Mouse (Mus musculus): ENCODE measurements around the gene Mecom. TPM values are rescaled to one million over a fixed set of nuclear protein-coding genes. Genes with fewer than 3 reads are reported as not detected.

The Mecom gene
- polyA plus RNA-seq, 1 experiment from 2014 or later = 218 TPM

DNA sequence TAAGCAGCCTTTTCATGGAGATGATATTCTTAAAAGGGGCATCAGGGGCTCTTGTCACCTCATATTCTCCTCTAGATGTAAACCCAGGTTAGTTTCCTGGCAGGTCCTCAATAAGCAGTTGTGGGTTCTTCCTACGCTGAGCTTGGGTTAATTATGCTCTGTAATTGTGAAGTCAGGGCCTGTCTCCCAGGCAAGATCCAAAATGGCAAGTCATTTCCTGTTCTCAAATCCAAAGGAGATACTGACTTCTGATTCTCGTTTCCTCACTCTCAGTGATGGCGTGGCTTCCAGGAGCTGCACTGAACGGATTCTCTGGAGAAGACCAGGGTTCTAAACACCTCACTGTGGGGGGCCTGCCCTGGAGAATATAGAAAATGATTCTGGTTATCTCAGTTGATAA, 450.7 kb downstream of the Mecom start:
- Histone ChIP-seq H3K4me2 (ENCODE audit: low read depth, severe bottlenecking) (no peak overlapping the region), H3K4me3 (ENCODE audit: low read depth, low read length) (no peak overlapping the region), H3K4me1 (ENCODE audit: control insufficient read depth, insufficient read depth, low read length) (peaks cover 37% of the 10 kb centered on the region), H3K9me3 (ENCODE audit: control insufficient read depth, low read length) (no peaks in the 10 kb centered on the region), H3K36me3 (ENCODE audit: control insufficient read depth, insufficient read depth, low read length) (no peaks in the 10 kb centered on the region), H3K27me3 (ENCODE audit: control insufficient read depth, insufficient read depth, low read length) (no peaks in the 10 kb centered on the region), H3K27ac (replicated peaks; ENCODE audit: low read depth, low read length) (peak overlapping the region; percentile 59), H3K9ac (ENCODE audit: low read length) (no peak overlapping the region)
- WGBS = 44% methylated on average over 4 of the region's 4 CpGs
- DNase-seq (ENCODE audit: low spot score) = no peak
- ATAC-seq (ENCODE audit: insufficient number of reproducible peaks, low FRiP score, low TSS enrichment, low read depth) = no peak

DNA sequence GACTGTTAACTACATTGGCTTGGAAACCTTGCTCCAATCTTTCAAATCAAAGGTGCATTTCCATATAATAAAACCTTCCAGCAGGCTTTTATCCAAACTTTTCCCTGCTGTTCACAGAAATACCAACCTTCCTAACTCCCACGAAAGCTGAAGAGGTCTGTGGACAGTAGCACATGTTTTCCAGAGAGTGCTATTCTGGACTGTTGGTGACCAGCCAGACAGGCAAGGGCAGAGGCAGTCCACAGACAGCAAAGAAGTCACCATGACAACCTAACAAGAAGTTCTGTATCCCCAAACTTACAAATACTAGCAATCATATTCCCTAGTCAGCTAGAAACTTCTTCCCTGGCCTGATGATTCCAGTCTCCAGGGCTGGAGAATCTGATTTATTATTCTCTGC, 454.8 kb downstream of the Mecom start:
- no peaks in the 10 kb centered on the region for H3K36me3 ChIP-seq (ENCODE audit: control insufficient read depth, insufficient read depth, low read length)
- no peak overlapping the region for H3K9ac ChIP-seq (ENCODE audit: low read length)
- H3K9me3 ChIP-seq (ENCODE audit: control insufficient read depth, low read length) = no peaks in the 10 kb centered on the region
- ATAC-seq (ENCODE audit: insufficient number of reproducible peaks, low FRiP score, low TSS enrichment, low read depth) = no peak
- peaks cover 24% of the 10 kb centered on the region for H3K4me1 ChIP-seq (ENCODE audit: control insufficient read depth, insufficient read depth, low read length)
- H3K4me3 ChIP-seq (ENCODE audit: low read depth, low read length) = no peak overlapping the region
- H3K27ac ChIP-seq (replicated peaks; ENCODE audit: low read depth, low read length) = 0 out of 2 replicates have a peak overlapping the region, but pooled peaks have one; percentile 21
- no peaks in the 10 kb centered on the region for H3K27me3 ChIP-seq (ENCODE audit: control insufficient read depth, insufficient read depth, low read length)
- H3K4me2 ChIP-seq (ENCODE audit: low read depth, severe bottlenecking) = no peak overlapping the region
- 54% methylated on average over 1 of the region's 1 CpGs for WGBS
- no peak for DNase-seq (ENCODE audit: low spot score)

DNA sequence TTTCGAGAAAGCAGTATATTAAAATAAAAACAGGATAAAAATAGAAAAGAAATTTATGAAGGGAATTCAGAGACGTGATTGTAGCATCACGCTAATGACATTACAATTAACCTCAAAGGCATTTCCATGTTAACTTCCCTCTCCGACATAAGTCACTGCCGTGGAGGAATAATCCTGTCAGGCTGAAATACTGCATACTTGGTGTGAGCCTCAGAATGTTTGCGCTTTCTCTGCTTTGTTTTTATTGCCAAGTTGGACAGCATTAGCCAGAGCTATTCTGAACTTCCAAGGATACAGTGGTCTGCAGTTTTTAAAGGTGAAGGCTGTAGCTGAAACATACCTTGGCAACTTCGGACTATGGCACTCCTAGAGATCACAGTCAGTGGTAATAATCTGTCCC, 455.3 kb downstream of the Mecom start:
- WGBS = 55% methylated on average over 7 of the region's 7 CpGs
- Histone ChIP-seq H3K27me3 (ENCODE audit: control insufficient read depth, insufficient read depth, low read length) (no peaks in the 10 kb centered on the region), H3K9me3 (ENCODE audit: control insufficient read depth, low read length) (no peaks in the 10 kb centered on the region), H3K9ac (ENCODE audit: low read length) (no peak overlapping the region), H3K4me1 (ENCODE audit: control insufficient read depth, insufficient read depth, low read length) (peaks cover 19% of the 10 kb centered on the region), H3K27ac (replicated peaks; ENCODE audit: low read depth, low read length) (0 out of 2 replicates have a peak overlapping the region, but pooled peaks have one; percentile 55), H3K36me3 (ENCODE audit: control insufficient read depth, insufficient read depth, low read length) (no peaks in the 10 kb centered on the region), H3K4me3 (ENCODE audit: low read depth, low read length) (no peak overlapping the region), H3K4me2 (ENCODE audit: low read depth, severe bottlenecking) (no peak overlapping the region)
- ATAC-seq (ENCODE audit: insufficient number of reproducible peaks, low FRiP score, low TSS enrichment, low read depth) = no peak
- no peak for DNase-seq (ENCODE audit: low spot score)

DNA sequence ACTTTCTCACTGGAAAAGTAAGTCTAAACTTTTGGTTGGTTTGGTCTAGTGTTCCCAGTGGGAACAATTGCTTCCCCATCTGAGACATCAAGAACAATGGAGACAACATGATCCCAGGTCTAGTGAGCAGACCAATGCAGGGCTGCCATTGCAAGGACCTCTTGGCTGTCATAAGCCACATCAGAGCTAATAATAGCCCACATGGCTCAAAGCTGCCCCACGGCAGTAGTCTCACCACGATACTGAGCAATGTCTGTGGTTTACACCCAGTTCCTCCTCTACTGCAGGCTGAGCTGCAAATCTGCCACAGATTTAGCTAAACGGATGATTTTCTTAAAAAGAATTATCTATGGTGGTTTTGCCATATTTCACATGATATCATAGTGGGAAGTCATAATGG, 455.9 kb downstream of the Mecom start:
- no peak for DNase-seq (ENCODE audit: low spot score)
- H3K27me3 ChIP-seq (ENCODE audit: control insufficient read depth, insufficient read depth, low read length) = no peaks in the 10 kb centered on the region
- H3K9ac ChIP-seq (ENCODE audit: low read length) = no peak overlapping the region
- no peak overlapping the region for H3K4me3 ChIP-seq (ENCODE audit: low read depth, low read length)
- no peaks in the 10 kb centered on the region for H3K36me3 ChIP-seq (ENCODE audit: control insufficient read depth, insufficient read depth, low read length)
- H3K4me2 ChIP-seq (ENCODE audit: low read depth, severe bottlenecking) = no peak overlapping the region
- no peak for ATAC-seq (ENCODE audit: insufficient number of reproducible peaks, low FRiP score, low TSS enrichment, low read depth)
- no peaks in the 10 kb centered on the region for H3K9me3 ChIP-seq (ENCODE audit: control insufficient read depth, low read length)
- H3K27ac ChIP-seq (replicated peaks; ENCODE audit: low read depth, low read length) = no peak overlapping the region
- 71% methylated on average over 3 of the region's 3 CpGs for WGBS
- peaks cover 17% of the 10 kb centered on the region for H3K4me1 ChIP-seq (ENCODE audit: control insufficient read depth, insufficient read depth, low read length)

- 92% methylated on average over 1 of the region's 1 CpGs for WGBS
These were observed 456.4 kb downstream of the Mecom start for GRCm38 (mm10) chr3:30091401-30091800.

DNA sequence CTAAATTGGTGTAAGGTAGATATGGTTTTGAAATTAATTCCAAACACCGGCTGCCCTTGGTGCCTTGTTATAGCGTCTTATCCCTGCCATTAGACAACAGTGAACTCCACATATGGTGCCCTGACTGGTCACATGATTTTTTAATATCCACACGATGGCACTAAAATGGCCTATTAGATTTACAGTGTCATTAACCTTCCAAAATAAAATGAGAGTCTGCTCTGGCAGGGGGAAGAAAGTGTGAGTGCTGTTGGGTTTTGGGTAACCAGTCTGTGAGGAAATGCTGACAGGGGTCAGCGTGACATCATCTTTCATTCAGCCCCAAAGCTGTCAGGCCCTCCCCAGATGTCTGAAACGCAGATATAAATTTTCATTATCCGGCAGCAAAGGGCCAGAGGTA, 461.7 kb downstream of the Mecom start:
- no peaks in the 10 kb centered on the region for H3K9me3 ChIP-seq (ENCODE audit: control insufficient read depth, low read length)
- H3K27me3 ChIP-seq (ENCODE audit: control insufficient read depth, insufficient read depth, low read length) = no peaks in the 10 kb centered on the region
- 16% methylated on average over 6 of the region's 6 CpGs for WGBS
- no peak overlapping the region for H3K9ac ChIP-seq (ENCODE audit: low read length)
- H3K36me3 ChIP-seq (ENCODE audit: control insufficient read depth, insufficient read depth, low read length) = no peaks in the 10 kb centered on the region
- peak overlapping the region; percentile 64; the same call in 1 of the 2 replicates for H3K27ac ChIP-seq (replicated peaks; ENCODE audit: low read depth, low read length)
- no peak overlapping the region for H3K4me2 ChIP-seq (ENCODE audit: low read depth, severe bottlenecking)
- peaks cover 20% of the 10 kb centered on the region for H3K4me1 ChIP-seq (ENCODE audit: control insufficient read depth, insufficient read depth, low read length)
- DNase-seq (ENCODE audit: low spot score) = peak; percentile 72
- peak; percentile 73; the same call in 1 of the 2 replicates for ATAC-seq (ENCODE audit: insufficient number of reproducible peaks, low FRiP score, low TSS enrichment, low read depth)
- H3K4me3 ChIP-seq (ENCODE audit: low read depth, low read length) = no peak overlapping the region

More at GRCm38 (mm10) chr3:30091401-30091800, 456.4 kb downstream of the Mecom start:
- DNase-seq (ENCODE audit: low spot score) (no peak), ATAC-seq (ENCODE audit: insufficient number of reproducible peaks, low FRiP score, low TSS enrichment, low read depth) (no peak)
- Histone ChIP-seq H3K4me3 (ENCODE audit: low read depth, low read length) (no peak overlapping the region), H3K9me3 (ENCODE audit: control insufficient read depth, low read length) (no peaks in the 10 kb centered on the region), H3K27me3 (ENCODE audit: control insufficient read depth, insufficient read depth, low read length) (no peaks in the 10 kb centered on the region), H3K36me3 (ENCODE audit: control insufficient read depth, insufficient read depth, low read length) (no peaks in the 10 kb centered on the region), H3K9ac (ENCODE audit: low read length) (no peak overlapping the region), H3K4me1 (ENCODE audit: control insufficient read depth, insufficient read depth, low read length) (peaks cover 17% of the 10 kb centered on the region), H3K27ac (replicated peaks; ENCODE audit: low read depth, low read length) (no peak overlapping the region), H3K4me2 (ENCODE audit: low read depth, severe bottlenecking) (no peak overlapping the region)

DNA sequence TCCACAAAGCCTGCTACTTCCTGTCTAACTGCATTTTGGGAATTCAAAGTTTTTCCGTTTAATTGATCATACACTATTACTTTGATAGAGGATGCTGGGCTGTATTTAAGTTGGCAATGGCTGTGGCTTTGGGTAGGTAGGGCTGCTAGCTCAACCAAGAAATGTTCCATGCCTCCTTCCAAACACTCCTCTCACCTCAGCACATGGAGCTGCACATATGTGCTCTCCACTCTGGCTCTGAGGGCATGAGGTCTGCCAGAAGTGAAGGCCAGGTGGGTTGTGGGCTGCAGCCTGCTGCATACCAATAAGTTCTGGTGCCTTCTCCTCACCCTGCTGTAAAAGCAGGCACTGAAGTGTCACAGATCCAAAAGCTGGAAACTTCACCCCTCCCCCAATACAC, 464.0 kb downstream of the Mecom start:
- Histone ChIP-seq H3K9ac (ENCODE audit: low read length) (no peak overlapping the region), H3K4me3 (ENCODE audit: low read depth, low read length) (no peak overlapping the region), H3K4me2 (ENCODE audit: low read depth, severe bottlenecking) (no peak overlapping the region), H3K4me1 (ENCODE audit: control insufficient read depth, insufficient read depth, low read length) (peaks cover 24% of the 10 kb centered on the region), H3K27me3 (ENCODE audit: control insufficient read depth, insufficient read depth, low read length) (no peaks in the 10 kb centered on the region), H3K36me3 (ENCODE audit: control insufficient read depth, insufficient read depth, low read length) (no peaks in the 10 kb centered on the region), H3K9me3 (ENCODE audit: control insufficient read depth, low read length) (no peaks in the 10 kb centered on the region), H3K27ac (replicated peaks; ENCODE audit: low read depth, low read length) (no peak overlapping the region)
- DNase-seq (ENCODE audit: low spot score) = no peak
- ATAC-seq (ENCODE audit: insufficient number of reproducible peaks, low FRiP score, low TSS enrichment, low read depth) = no peak
- 76% methylated on average over 1 of the region's 1 CpGs for WGBS

- H3K27ac ChIP-seq (replicated peaks; ENCODE audit: low read depth, low read length) = no peak overlapping the region
- H3K4me3 ChIP-seq (ENCODE audit: low read depth, low read length) = no peak overlapping the region
- H3K9ac ChIP-seq (ENCODE audit: low read length) = no peak overlapping the region
- H3K9me3 ChIP-seq (ENCODE audit: control insufficient read depth, low read length) = no peaks in the 10 kb centered on the region
- ATAC-seq (ENCODE audit: insufficient number of reproducible peaks, low FRiP score, low TSS enrichment, low read depth) = no peak
- H3K27me3 ChIP-seq (ENCODE audit: control insufficient read depth, insufficient read depth, low read length) = no peaks in the 10 kb centered on the region
- peaks cover 24% of the 10 kb centered on the region for H3K4me1 ChIP-seq (ENCODE audit: control insufficient read depth, insufficient read depth, low read length)
- 84% methylated on average over 9 of the region's 9 CpGs for WGBS
- no peak for DNase-seq (ENCODE audit: low spot score)
- H3K4me2 ChIP-seq (ENCODE audit: low read depth, severe bottlenecking) = no peak overlapping the region
- no peaks in the 10 kb centered on the region for H3K36me3 ChIP-seq (ENCODE audit: control insufficient read depth, insufficient read depth, low read length)
These were observed 464.5 kb downstream of the Mecom start for GRCm38 (mm10) chr3:30083268-30083667.

DNA sequence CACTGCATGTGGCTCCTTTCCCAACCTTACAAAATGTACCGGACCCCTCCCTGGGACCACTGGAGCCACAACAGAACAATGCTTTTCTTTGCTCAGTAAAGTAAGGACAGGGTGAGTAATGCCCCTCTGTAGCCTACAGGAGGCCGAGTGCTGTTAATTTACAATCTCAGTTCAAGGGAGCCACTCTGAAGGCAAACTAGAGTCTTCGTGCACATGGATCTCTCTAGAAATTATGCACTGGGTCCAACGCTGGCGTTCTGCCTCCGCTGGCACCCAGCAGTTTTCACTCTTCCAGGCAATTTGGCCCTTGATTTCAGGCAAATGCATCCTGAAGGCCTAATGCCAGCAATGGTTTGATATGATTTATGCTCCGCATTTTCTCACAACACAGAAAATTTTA, 467.0 kb downstream of the Mecom start:
- Histone ChIP-seq H3K4me3 (ENCODE audit: low read depth, low read length) (no peak overlapping the region), H3K9me3 (ENCODE audit: control insufficient read depth, low read length) (no peaks in the 10 kb centered on the region), H3K4me1 (ENCODE audit: control insufficient read depth, insufficient read depth, low read length) (peaks cover 17% of the 10 kb centered on the region; the same call in 1 of the 2 replicates), H3K36me3 (ENCODE audit: control insufficient read depth, insufficient read depth, low read length) (no peaks in the 10 kb centered on the region; the same call in 1 of the 2 replicates), H3K4me2 (ENCODE audit: low read depth, severe bottlenecking) (no peak overlapping the region), H3K27ac (replicated peaks; ENCODE audit: low read depth, low read length) (peak overlapping the region; percentile 62), H3K9ac (ENCODE audit: low read length) (no peak overlapping the region), H3K27me3 (ENCODE audit: control insufficient read depth, insufficient read depth, low read length) (no peaks in the 10 kb centered on the region)
- no peak for DNase-seq (ENCODE audit: low spot score)
- 64% methylated on average over 7 of the region's 7 CpGs for WGBS
- no peak for ATAC-seq (ENCODE audit: insufficient number of reproducible peaks, low FRiP score, low TSS enrichment, low read depth)

All from limb, embryonic 11.5 days (tissue).